9 mouse cellular contexts compared by ENCODE assay signal in the genomic region with DNA sequence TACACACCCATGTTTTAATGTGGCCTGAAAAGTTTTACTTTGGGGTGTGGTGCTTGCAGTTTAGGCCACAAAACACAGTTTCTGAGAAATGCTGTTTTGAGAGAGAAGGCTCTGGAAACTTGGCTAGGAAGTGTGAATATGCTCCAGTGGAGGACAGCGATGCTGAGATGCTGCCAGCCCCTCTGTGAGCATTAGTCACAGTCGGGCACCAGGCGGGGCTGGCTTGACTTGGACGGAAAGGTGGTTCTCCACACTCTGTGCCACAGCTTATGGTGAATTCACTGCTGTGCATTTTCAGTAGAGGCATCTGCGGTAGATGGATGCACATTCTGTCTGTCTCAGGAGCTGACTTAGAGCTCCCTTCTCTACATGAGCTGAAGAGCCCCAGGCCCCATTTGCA.
A peak's percentile ranks its signal among the peaks of the same experiment; 100 is the strongest.
DNase-seq lines count a peak whose midpoint lies in the region; ATAC-seq and TF ChIP-seq lines count a peak whose summit lies in the region.
"Had no signal": no experiment of that assay in that cellular context is flagged by ENCODE, and none has a peak within 500 bp of the region (broad histone marks: within the 10 kb centered on the region; RNA-seq: fewer than 3 reads in every experiment).

No protein-coding gene starts in this region.

- no peaks in the 10 kb centered on the region for H3K9me3 ChIP-seq in hindbrain, postnatal 0 days (ENCODE audit: low read length)
- no peaks in the 10 kb centered on the region for H3K9me3 ChIP-seq in hindbrain, embryonic 11.5 days (ENCODE audit: control insufficient read depth, low read length)
- H3K9me3 ChIP-seq in hindbrain, embryonic 16.5 days (ENCODE audit: control insufficient read depth, low read length) = no peaks in the 10 kb centered on the region

- 45% methylated on average over 5 of the region's 5 CpGs for WGBS in hindbrain, postnatal 0 days
- 89% methylated on average over 5 of the region's 5 CpGs for WGBS in hindbrain, embryonic 11.5 days
- WGBS in cerebellum, adult 2 months = 12% methylated on average over 5 of the region's 5 CpGs
- 69% methylated on average over 5 of the region's 5 CpGs for WGBS in hindbrain, embryonic 16.5 days

- TF ChIP-seq CTCF in hindbrain, postnatal 0 days (IDR thresholded peaks at IDR 0.05; ENCODE audit: low read depth) = no peak
- no peak for TF ChIP-seq CTCF in cerebellum, adult 2 months (IDR thresholded peaks at IDR 0.05; ENCODE audit: borderline replicate concordance, insufficient read depth, low read depth, low read length)

- peak; percentile 56; the same call in 1 of the 2 replicates for ATAC-seq in hindbrain, postnatal 0 days
- no peak for ATAC-seq in hindbrain, embryonic 11.5 days (ENCODE audit: low FRiP score)
- no peak for ATAC-seq in hindbrain, embryonic 16.5 days

- H3K4me1 ChIP-seq in hindbrain, postnatal 0 days (ENCODE audit: insufficient read depth, low read length) = no peaks in the 10 kb centered on the region
- H3K4me1 ChIP-seq in hindbrain, embryonic 11.5 days (replicated peaks; ENCODE audit: control insufficient read depth, insufficient read depth, low read length) = no peaks in the 10 kb centered on the region
- peaks cover 11% of the 10 kb centered on the region; the same call in 1 of the 2 replicates for H3K4me1 ChIP-seq in cerebellum, adult 2 months (ENCODE audit: control insufficient read depth, insufficient read depth, low read length)
- no peaks in the 10 kb centered on the region for H3K4me1 ChIP-seq in hindbrain, embryonic 16.5 days (ENCODE audit: control insufficient read depth, insufficient read depth, low read depth, low read length)

- TF ChIP-seq POLR2A in cerebellum, adult 2 months (IDR thresholded peaks at IDR 0.05; ENCODE audit: borderline replicate concordance, insufficient read depth, low read length) = no peak

- no peak overlapping the region for H3K4me3 ChIP-seq in hindbrain, postnatal 0 days (ENCODE audit: low read length)
- H3K4me3 ChIP-seq in hindbrain, embryonic 11.5 days (ENCODE audit: low read depth, low read length) = no peak overlapping the region
- no peak overlapping the region for H3K4me3 ChIP-seq in cerebellum, adult 2 months (replicated peaks; ENCODE audit: insufficient read depth, low read depth, low read length)
- no peak overlapping the region for H3K4me3 ChIP-seq in hindbrain, embryonic 16.5 days (ENCODE audit: low read length)

- H3K4me2 ChIP-seq in hindbrain, postnatal 0 days (ENCODE audit: low read depth, low read length) = no peak overlapping the region
- no peak overlapping the region for H3K4me2 ChIP-seq in hindbrain, embryonic 11.5 days (replicated peaks; ENCODE audit: low read depth, low read length)
- no peak overlapping the region for H3K4me2 ChIP-seq in hindbrain, embryonic 16.5 days (ENCODE audit: low read length)

- H3K9ac ChIP-seq in hindbrain, postnatal 0 days (replicated peaks; ENCODE audit: low read length) = no peak overlapping the region
- H3K9ac ChIP-seq in hindbrain, embryonic 11.5 days (ENCODE audit: low read depth, low read length) = no peak overlapping the region
- H3K9ac ChIP-seq in hindbrain, embryonic 16.5 days (ENCODE audit: low read depth, low read length) = no peak overlapping the region

- no peaks in the 10 kb centered on the region for H3K27me3 ChIP-seq in hindbrain, postnatal 0 days (ENCODE audit: insufficient read depth, low read length)
- no peaks in the 10 kb centered on the region for H3K27me3 ChIP-seq in hindbrain, embryonic 11.5 days (ENCODE audit: control insufficient read depth, insufficient read depth, low read length)
- no peaks in the 10 kb centered on the region for H3K27me3 ChIP-seq in cerebellum, adult 2 months (ENCODE audit: control insufficient read depth, insufficient read depth, low read length)
- H3K27me3 ChIP-seq in hindbrain, embryonic 16.5 days (replicated peaks; ENCODE audit: control insufficient read depth, insufficient read depth, low read length) = no peaks in the 10 kb centered on the region

- H3K27ac ChIP-seq in hindbrain, postnatal 0 days = no peak overlapping the region
- no peak overlapping the region for H3K27ac ChIP-seq in hindbrain, embryonic 11.5 days (ENCODE audit: low read depth, low read length)
- no peak overlapping the region for H3K27ac ChIP-seq in cerebellum, adult 2 months (ENCODE audit: insufficient read depth, low read length)
- H3K27ac ChIP-seq in hindbrain, embryonic 16.5 days (ENCODE audit: low read depth, low read length) = no peak overlapping the region
- H3K27ac ChIP-seq: stomach, postnatal 0 days had no signal

- no peaks in the 10 kb centered on the region for H3K36me3 ChIP-seq in hindbrain, postnatal 0 days (ENCODE audit: insufficient read depth, low read length)
- H3K36me3 ChIP-seq in hindbrain, embryonic 11.5 days (ENCODE audit: control insufficient read depth, insufficient read depth, low read length) = no peaks in the 10 kb centered on the region
- no peaks in the 10 kb centered on the region for H3K36me3 ChIP-seq in hindbrain, embryonic 16.5 days (ENCODE audit: control insufficient read depth, insufficient read depth, low read length)

- peak; percentile 69 for DNase-seq in hindbrain, postnatal 0 days (ENCODE audit: low spot score)
- no peak for DNase-seq in hindbrain, embryonic 11.5 days (ENCODE audit: low spot score)
- peak; percentile 80 for DNase-seq in Muller cell, postnatal 12 days (ENCODE audit: inconsistent ontology term)
- peak; percentile 62 to 80 for DNase-seq in cerebellum, adult 2 months
- DNase-seq in fibroblast of lung, adult 2 months (ENCODE audit: low read depth) = peak; percentile 79
- no peak for DNase-seq in thymus, postnatal 4 days
- DNase-seq: adrenal gland, adult 8-10 months had no signal

Comparison
In these comparisons a context has a peak if more than half of its experiments do, and no peak if none do; other contexts are left out.
1. DNase-seq: peak in hindbrain, postnatal 0 days (single experiment), Muller cell, postnatal 12 days (single experiment), cerebellum, adult 2 months (2 of 2) and fibroblast of lung, adult 2 months (single experiment); none in hindbrain, embryonic 11.5 days (single experiment) and thymus, postnatal 4 days (single experiment).